Mouse (Mus musculus) embryonic facial prominence, embryonic 11.5 days (tissue): ENCODE measurements around the gene Piezo1. TPM values are rescaled to one million over a fixed set of nuclear protein-coding genes. Genes with fewer than 3 reads are reported as not detected.

Source experiments
- ATAC-seq: fragments of 200-750 bp; cut with Nextera tagmentation; replicated peaks from 2 replicates; pipeline ENCODE4 v1.8.0; 2017; ENCODE audit warnings: low read depth; ENCODE audit not compliant: insufficient number of reproducible peaks, low FRiP score, low TSS enrichment
- DNase-seq: peaks from one replicate; pipeline ENCODE4 v3.0.0-alpha.2; 2015; ENCODE audit warnings: low spot score
- H3K27ac ChIP-seq: fragments of 300-500 bp; sonication (generic); replicated peaks from 2 replicates; pipeline ENCODE4 v1.5.1; 2014; ENCODE audit warnings: mild to moderate bottlenecking, low read depth, low read length, control low read depth
- H3K27me3 ChIP-seq: fragments of 300-500 bp; sonication (generic); 2 replicates; pipeline ENCODE4 v1.6.1; 2014; ENCODE audit warnings: mild to moderate bottlenecking, low read length, moderate library complexity, mixed read lengths; ENCODE audit not compliant: control insufficient read depth, insufficient read depth
- H3K36me3 ChIP-seq: fragments of 300-500 bp; sonication (generic); replicated peaks from 2 replicates; pipeline ENCODE4 v1.6.1; 2014; ENCODE audit warnings: low read depth, mild to moderate bottlenecking, low read length, moderate library complexity, mixed read lengths; ENCODE audit not compliant: control insufficient read depth, insufficient read depth
- H3K4me1 ChIP-seq: fragments of 300-500 bp; sonication (generic); 2 replicates; pipeline ENCODE4 v1.6.1; 2014; ENCODE audit warnings: low read length, mixed read lengths; ENCODE audit not compliant: control insufficient read depth, insufficient read depth
- H3K4me2 ChIP-seq: fragments of 300-500 bp; sonication (generic); 2 replicates; pipeline ENCODE4 v1.6.1; 2014; ENCODE audit warnings: low read depth, mild to moderate bottlenecking, control low read depth, low read length, moderate library complexity
- H3K4me3 ChIP-seq: fragments of 300-500 bp; sonication (generic); 2 replicates; pipeline ENCODE4 v1.5.1; 2014; ENCODE audit warnings: low read depth, low read length, control low read depth
- H3K9ac ChIP-seq: fragments of 300-500 bp; sonication (generic); replicated peaks from 2 replicates; pipeline ENCODE4 v1.6.1; 2014; ENCODE audit warnings: mild to moderate bottlenecking, control low read depth, low read length
- H3K9me3 ChIP-seq: fragments of 300-500 bp; sonication (generic); replicated peaks from 2 replicates; pipeline ENCODE4 v1.6.1; 2016; ENCODE audit warnings: mild to moderate bottlenecking, low read length, inconsistent platforms, mixed read lengths; ENCODE audit not compliant: control insufficient read depth
- WGBS: fragments of 180-500 bp; shearing (Covaris S2); extraction: QIAGEN DNeasy Blood & Tissue Kit; methylation state at CpG from one replicate; pipeline ENCODE4 v1.1.7; 2014; 5-methylcytosine and 5-hydroxymethylcytosine counted together
- polyA plus RNA-seq: library from polyadenylated mRNA; unstranded; fragments of >200 nt; fragmentation: Nextera tagmentation; extraction: Ambion mirVana; gene quantifications from 2 replicates; pipeline ENCODE4 v1.2.1, GENCODE M21; 2014

The Piezo1 gene
- polyA plus RNA-seq, 1 experiment from 2014 or later = 5.9 TPM

DNA sequence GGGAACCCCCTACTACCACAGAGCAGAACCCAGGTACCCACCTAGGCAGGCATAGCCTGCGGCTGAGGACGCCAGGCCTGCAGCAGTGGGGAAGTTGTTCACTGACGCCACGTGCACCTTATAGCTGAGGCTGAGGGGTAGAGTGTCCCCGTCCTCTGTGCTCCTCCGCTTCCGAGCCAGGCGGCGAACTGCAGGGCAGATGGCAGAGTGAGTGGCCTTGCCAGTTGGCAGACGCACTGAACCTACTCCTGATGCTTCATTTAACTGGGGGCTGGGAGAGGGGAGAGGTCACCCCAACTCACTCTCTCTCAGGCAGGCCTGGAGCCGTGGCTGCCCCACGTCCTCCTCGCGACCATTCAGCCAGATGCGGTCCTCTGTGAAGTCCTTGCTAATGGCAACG is 111.8 kb downstream of the Piezo1 start:
- no peak overlapping the region for H3K9ac ChIP-seq
- no peak overlapping the region for H3K4me3 ChIP-seq
- H3K4me1 ChIP-seq = no peaks in the 10 kb centered on the region
- H3K4me2 ChIP-seq = no peak overlapping the region
- H3K36me3 ChIP-seq = peaks cover 3% of the 10 kb centered on the region
- no peaks in the 10 kb centered on the region for H3K27me3 ChIP-seq
- DNase-seq = no peak
- no peak for ATAC-seq
- no peaks in the 10 kb centered on the region for H3K9me3 ChIP-seq
- no peak overlapping the region for H3K27ac ChIP-seq
- WGBS = 92% methylated on average over 16 of the region's 16 CpGs

DNA sequence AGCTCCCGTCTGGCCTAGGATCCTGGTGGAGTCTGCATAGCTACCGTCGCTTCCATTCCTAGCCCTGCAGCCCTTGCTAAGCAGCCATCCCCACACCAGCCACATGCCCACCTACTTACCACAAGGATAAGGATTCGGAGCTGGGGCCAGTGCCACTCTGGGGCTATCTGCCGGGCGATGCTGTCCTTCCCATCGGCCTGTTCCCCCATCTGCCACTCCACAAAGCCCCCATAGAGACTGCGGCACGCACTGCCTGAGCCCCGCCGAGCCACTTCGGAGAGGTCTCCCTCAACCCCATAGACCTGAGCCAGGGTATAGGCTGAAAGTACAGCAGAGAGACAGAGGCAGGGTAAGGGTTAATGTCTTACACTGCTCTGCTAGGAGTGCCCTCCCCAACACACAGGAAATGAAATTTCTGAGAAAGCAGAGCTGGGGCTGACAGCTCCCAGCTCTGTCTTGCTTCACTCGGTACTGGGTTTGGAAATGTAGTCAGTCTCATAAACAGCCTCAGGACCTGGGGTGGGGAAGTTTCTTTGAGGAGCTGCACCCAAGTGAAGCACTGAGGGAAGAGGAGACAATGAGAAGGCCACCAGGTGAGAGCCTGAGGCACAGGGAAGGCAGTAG is 113.3 kb downstream of the Piezo1 start:
- Histone ChIP-seq H3K9ac (no peak overlapping the region), H3K27me3 (no peaks in the 10 kb centered on the region), H3K27ac (no peak overlapping the region), H3K9me3 (no peaks in the 10 kb centered on the region), H3K36me3 (peaks cover 3% of the 10 kb centered on the region), H3K4me1 (no peaks in the 10 kb centered on the region), H3K4me3 (no peak overlapping the region), H3K4me2 (no peak overlapping the region)
- DNase-seq (no peak), ATAC-seq (no peak)
- WGBS = 90% methylated on average over 13 of the region's 13 CpGs

DNA sequence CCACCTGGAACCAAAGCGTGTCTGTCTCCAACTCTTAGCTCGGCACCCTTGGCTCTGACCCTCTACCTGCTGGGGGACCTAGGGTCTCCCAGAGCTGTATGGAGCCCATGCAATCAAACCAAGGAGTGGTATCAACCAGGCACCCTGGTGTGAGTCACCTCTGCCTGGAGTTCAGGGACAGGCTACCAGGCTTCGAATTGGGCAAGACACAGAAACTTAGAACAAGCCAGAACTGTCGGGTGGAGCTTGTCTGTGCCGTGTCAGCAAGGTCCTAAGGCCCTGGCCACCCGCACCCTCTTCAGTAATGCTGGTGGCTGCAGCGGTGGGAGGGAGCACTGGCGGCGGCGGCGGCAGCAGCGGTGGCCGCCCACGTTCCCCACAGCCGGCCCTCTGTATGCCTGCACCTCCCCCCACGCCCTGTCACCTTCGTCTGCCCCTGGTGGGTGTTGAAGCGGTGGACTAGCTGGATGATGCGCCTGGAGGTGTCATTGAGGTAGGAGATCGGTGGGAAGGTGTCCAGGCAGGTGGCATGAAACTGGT is 114.5 kb downstream of the Piezo1 start:
- Histone ChIP-seq H3K4me3 (no peak overlapping the region), H3K27ac (no peak overlapping the region), H3K9ac (no peak overlapping the region), H3K9me3 (no peaks in the 10 kb centered on the region), H3K4me1 (no peaks in the 10 kb centered on the region; the same call in 1 of the 2 replicates), H3K36me3 (peaks cover 3% of the 10 kb centered on the region), H3K27me3 (no peaks in the 10 kb centered on the region), H3K4me2 (no peak overlapping the region)
- WGBS = 86% methylated on average over 20 of the region's 20 CpGs
- no peak for ATAC-seq
- no peak for DNase-seq

DNA sequence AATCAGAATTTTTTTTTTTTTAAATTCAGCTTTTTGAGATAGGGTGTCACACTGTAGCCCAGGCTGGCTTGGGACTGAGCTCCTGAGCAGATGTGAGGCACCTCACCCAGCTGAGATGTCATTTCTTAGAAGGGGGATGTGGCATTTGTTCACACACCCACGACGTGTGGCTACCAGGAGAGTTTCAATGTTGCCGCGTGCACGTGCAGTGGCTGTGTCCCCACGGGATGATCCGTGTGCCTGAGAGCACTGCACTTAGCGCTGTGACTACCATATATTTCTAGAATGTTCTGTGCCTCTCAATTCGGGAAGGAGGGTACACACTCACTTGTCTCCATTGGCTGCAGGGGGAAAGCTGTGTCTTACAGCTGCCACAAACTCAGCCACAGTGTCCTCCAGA is 115.0 kb downstream of the Piezo1 start:
- ATAC-seq (no peak), DNase-seq (no peak)
- Histone ChIP-seq H3K4me3 (no peak overlapping the region), H3K4me2 (no peak overlapping the region), H3K27ac (no peak overlapping the region), H3K9me3 (no peaks in the 10 kb centered on the region), H3K4me1 (no peaks in the 10 kb centered on the region; the same call in 1 of the 2 replicates), H3K27me3 (no peaks in the 10 kb centered on the region), H3K9ac (no peak overlapping the region), H3K36me3 (peaks cover 3% of the 10 kb centered on the region)
- 96% methylated on average over 9 of the region's 9 CpGs for WGBS

DNA sequence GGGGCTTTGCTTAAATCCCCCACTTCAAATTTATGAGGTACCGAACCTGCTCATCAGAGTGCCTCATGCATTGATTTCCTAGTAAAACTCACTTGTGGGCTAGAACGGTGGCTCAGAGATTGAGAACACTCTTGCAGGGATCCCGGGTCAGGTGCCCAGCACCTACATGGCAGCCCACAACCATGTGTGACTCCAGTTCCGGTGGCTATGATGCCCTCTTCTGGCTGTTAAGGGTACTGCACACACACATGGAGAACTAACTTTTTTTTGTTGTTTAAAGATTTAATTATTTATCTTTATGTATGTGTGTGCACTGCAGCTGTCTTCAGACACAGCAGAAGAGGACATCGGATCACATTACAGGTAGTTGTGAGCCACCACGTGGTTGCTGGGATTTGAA is 115.8 kb downstream of the Piezo1 start:
- H3K36me3 ChIP-seq = peaks cover 3% of the 10 kb centered on the region
- no peak for DNase-seq

DNA sequence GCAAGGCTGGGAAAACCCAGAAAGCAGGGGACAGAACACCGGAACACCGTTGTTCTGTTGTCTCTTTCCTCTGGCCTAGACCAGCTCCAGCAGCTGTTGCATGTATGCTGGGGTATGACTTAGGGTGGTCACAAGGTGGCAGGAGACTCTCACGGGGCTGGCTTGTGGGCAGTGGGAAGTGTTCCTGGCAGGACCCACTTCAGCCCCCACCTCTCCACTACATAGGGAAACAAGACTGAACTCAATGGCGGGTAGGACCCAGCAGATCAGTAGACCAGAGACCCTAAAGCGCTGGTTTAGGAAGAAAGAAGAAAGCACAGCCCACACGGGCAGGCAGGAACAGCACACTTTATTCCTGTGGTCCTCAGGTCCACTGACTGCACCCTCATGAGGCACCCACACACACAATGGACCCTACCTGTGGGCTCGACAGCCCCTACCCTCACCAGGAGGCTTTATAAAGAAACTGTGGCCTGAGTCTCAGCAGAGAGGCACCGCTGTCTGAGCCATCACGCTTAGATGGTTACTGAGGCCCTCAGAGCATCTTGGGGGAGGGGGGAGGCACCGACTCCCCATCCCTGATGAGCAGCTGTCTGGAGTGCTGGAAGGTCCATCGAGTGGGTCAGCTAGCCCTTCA is 117.7 kb downstream of the Piezo1 start:
- Histone ChIP-seq H3K9me3 (no peaks in the 10 kb centered on the region), H3K4me1 (no peaks in the 10 kb centered on the region; the same call in 1 of the 2 replicates), H3K36me3 (peaks cover 3% of the 10 kb centered on the region), H3K4me2 (no peak overlapping the region), H3K4me3 (no peak overlapping the region), H3K27me3 (no peaks in the 10 kb centered on the region), H3K27ac (no peak overlapping the region), H3K9ac (no peak overlapping the region)
- 70% methylated on average over 11 of the region's 11 CpGs for WGBS
- no peak for DNase-seq
- ATAC-seq = no peak; the same call in 1 of the 2 replicates

More for the DNA sequence above, 115.8 kb downstream of the Piezo1 start:
- no peaks in the 10 kb centered on the region for H3K27me3 ChIP-seq
- no peak overlapping the region for H3K4me2 ChIP-seq
- no peak for ATAC-seq
- no peak overlapping the region for H3K27ac ChIP-seq
- H3K9ac ChIP-seq = no peak overlapping the region
- no peak overlapping the region for H3K4me3 ChIP-seq
- no peaks in the 10 kb centered on the region for H3K9me3 ChIP-seq
- H3K4me1 ChIP-seq = no peaks in the 10 kb centered on the region; the same call in 1 of the 2 replicates
- WGBS = 87% methylated on average over 6 of the region's 6 CpGs

DNA sequence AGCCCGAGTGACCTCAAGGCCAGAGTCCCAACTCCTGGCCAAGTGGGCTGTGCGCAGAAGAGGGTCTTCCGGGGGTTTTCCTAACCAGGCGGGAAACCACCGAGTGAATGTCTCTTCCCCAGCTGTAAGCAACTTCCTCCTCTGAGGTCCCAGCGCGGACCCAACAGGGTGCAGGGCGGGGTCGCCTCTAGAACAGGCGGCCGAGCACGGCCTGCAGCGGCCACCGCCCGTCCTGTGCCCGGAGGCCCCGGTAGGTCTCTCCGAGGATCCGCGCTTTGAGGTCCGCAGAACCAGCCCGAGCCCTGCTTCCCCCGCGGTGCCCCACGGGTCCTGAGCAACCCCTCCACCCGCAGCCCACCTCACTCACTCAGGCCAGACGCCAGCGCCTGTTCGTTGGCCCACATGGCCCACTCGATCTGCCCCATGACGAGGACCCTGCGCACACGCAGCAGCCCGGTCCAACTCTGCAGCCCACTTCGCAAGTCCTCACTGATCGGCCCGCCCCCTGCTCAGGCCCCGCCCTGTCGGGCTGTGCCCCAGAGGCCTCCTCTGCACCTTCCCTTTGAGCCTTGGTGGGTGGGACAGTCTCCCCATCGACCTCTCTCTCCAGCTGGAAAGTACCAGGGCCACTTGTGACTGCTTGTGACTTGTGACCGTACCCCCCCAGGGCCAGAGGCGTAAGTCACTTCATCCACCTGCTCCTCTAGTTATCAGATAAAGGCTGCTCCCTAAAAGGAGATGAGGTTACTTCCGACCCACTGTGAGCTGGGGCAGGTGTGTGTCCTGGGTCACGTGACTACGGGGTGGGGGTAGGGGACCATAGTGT is 118.5 kb downstream of the Piezo1 start, which contains the start of gene Cyba:
Gene Cyba, minus strand, starts transcription at position 488 of the 826 bp plus-strand sequence.
- WGBS = 6% methylated on average over 45 of the region's 45 CpGs
- DNase-seq (peak; percentile 62), ATAC-seq (peak; percentile 29; the same call in 1 of the 2 replicates)
- Histone ChIP-seq H3K36me3 (peaks cover 3% of the 10 kb centered on the region), H3K9me3 (no peaks in the 10 kb centered on the region), H3K27me3 (no peaks in the 10 kb centered on the region), H3K4me3 (peak within 1 kb of the TSS; percentile 46), H3K4me2 (peak within 1 kb of the TSS; percentile 94), H3K9ac (peak within 1 kb of the TSS; percentile 71), H3K4me1 (no peaks in the 10 kb centered on the region; the same call in 1 of the 2 replicates), H3K27ac (no peak within 1 kb of the TSS)
